Mouse (Mus musculus) forebrain, embryonic 14.5 days (tissue): Measurements from ENCODE around the gene Rgsl1. TPM values are rescaled to one million over a fixed set of nuclear protein-coding genes. Genes with fewer than 3 reads are reported as not detected.
"Not testable (repeated sequence)": the region's sequence is repeated elsewhere in the genome, so short reads cannot be mapped to it uniquely, and the experiment has no call there.

Experiments used
- ATAC-seq: fragments of 200-750 bp; cut with Nextera tagmentation; 2 replicates; pipeline ENCODE4 v1.8.0; 2017; ENCODE audit warnings: mild to moderate bottlenecking, moderate library complexity
- DNase-seq: peaks from one replicate; pipeline ENCODE4 v3.0.0-alpha.2; 2015; ENCODE audit warnings: low spot score
- H3K27ac ChIP-seq: fragments of 300-500 bp; sonication (generic); 2 replicates; pipeline ENCODE4 v1.5.1; 2014; ENCODE audit warnings: low read depth, mild to moderate bottlenecking, control low read depth, low read length, moderate library complexity
- H3K27me3 ChIP-seq: fragments of 300-500 bp; sonication (generic); replicated peaks from 2 replicates; pipeline ENCODE4 v1.6.1; 2014; ENCODE audit warnings: low read length, control low read depth, mixed read lengths; ENCODE audit not compliant: control insufficient read depth, insufficient read depth
- H3K36me3 ChIP-seq: fragments of 300-500 bp; sonication (generic); 2 replicates; pipeline ENCODE4 v1.6.1; 2014; ENCODE audit warnings: low read length, control low read depth; ENCODE audit not compliant: control insufficient read depth, insufficient read depth
- H3K4me1 ChIP-seq: fragments of 300-500 bp; sonication (generic); 2 replicates; pipeline ENCODE4 v1.6.1; 2014; ENCODE audit warnings: antibody characterized with exemption, low read length, control low read depth; ENCODE audit not compliant: control insufficient read depth, insufficient read depth
- H3K4me2 ChIP-seq: fragments of 300-500 bp; sonication (generic); 2 replicates; pipeline ENCODE4 v1.6.1; 2014; ENCODE audit warnings: mild to moderate bottlenecking, control low read depth, low read length
- H3K4me3 ChIP-seq: fragments of 300-500 bp; sonication (generic); 2 replicates; pipeline ENCODE4 v1.5.1; 2014; ENCODE audit warnings: low read depth, low read length, control low read depth
- H3K9ac ChIP-seq: fragments of 300-500 bp; sonication (generic); 2 replicates; pipeline ENCODE4 v1.6.1; 2014; ENCODE audit warnings: mild to moderate bottlenecking, low read length, control low read depth, moderate library complexity
- H3K9me3 ChIP-seq: fragments of 300-500 bp; sonication (generic); replicated peaks from 2 replicates; pipeline ENCODE4 v1.6.1; 2016; ENCODE audit warnings: low read length, control low read depth, mixed read lengths; ENCODE audit not compliant: control insufficient read depth
- WGBS: fragments of 180-500 bp; shearing (Covaris S2); extraction: QIAGEN DNeasy Blood & Tissue Kit; methylation state at CpG from one replicate; pipeline ENCODE4 v1.1.7; 2014; 5-methylcytosine and 5-hydroxymethylcytosine counted together
- polyA plus RNA-seq: library from polyadenylated mRNA; unstranded; fragments of >200 nt; fragmentation: Nextera tagmentation; extraction: Ambion mirVana; gene quantifications from 2 replicates; pipeline ENCODE4 v1.2.1, GENCODE M21; 2014

The Rgsl1 gene
- polyA plus RNA-seq, 1 experiment from 2014 or later, result 0.34 TPM

- not testable (repeated sequence) for ATAC-seq, DNase-seq, H3K27ac ChIP-seq, H3K4me3 ChIP-seq, H3K9ac ChIP-seq, H3K4me2 ChIP-seq, H3K36me3 ChIP-seq, H3K4me1 ChIP-seq, H3K9me3 ChIP-seq, H3K27me3 ChIP-seq
- 68% methylated on average over 6 of the region's 6 CpGs for WGBS
Measured at GRCm38 (mm10) chr1:153769571-153769970, 74.4 kb downstream of the Rgsl1 start.

- Histone ChIP-seq H3K9ac (no peak overlapping the region), H3K27me3 (no peaks in the 10 kb centered on the region), H3K4me3 (no peak overlapping the region), H3K4me1 (no peaks in the 10 kb centered on the region), H3K4me2 (no peak overlapping the region), H3K36me3 (no peaks in the 10 kb centered on the region), H3K27ac (no peak overlapping the region), H3K9me3 (no peaks in the 10 kb centered on the region)
- no peak for ATAC-seq
- no peak for DNase-seq
- WGBS, result 92% methylated on average over 5 of the region's 5 CpGs
Measured at GRCm38 (mm10) chr1:153768465-153768864, 75.5 kb downstream of the Rgsl1 start.

- WGBS, result 88% methylated on average over 1 of the region's 1 CpGs
- ATAC-seq (no peak), DNase-seq (no peak)
- H3K4me2 ChIP-seq, result no peak overlapping the region
- H3K4me3 ChIP-seq, result no peak overlapping the region
- no peak overlapping the region for H3K27ac ChIP-seq
- peaks cover 2% of the 10 kb centered on the region; the same call in 1 of the 2 replicates for H3K36me3 ChIP-seq
- H3K9me3 ChIP-seq, result no peaks in the 10 kb centered on the region
- H3K4me1 ChIP-seq, result no peaks in the 10 kb centered on the region
- H3K9ac ChIP-seq, result no peak overlapping the region
- H3K27me3 ChIP-seq, result no peaks in the 10 kb centered on the region
Measured at GRCm38 (mm10) chr1:153767281-153767680, 76.7 kb downstream of the Rgsl1 start.

GRCm38 (mm10) chr1:153766298-153766697 is 77.6 kb downstream of the Rgsl1 start:
- Histone ChIP-seq H3K4me3 (no peak overlapping the region), H3K36me3 (peaks cover 11% of the 10 kb centered on the region; the same call in 1 of the 2 replicates), H3K4me2 (no peak overlapping the region), H3K9me3 (no peaks in the 10 kb centered on the region), H3K9ac (no peak overlapping the region), H3K27ac (no peak overlapping the region), H3K4me1 (no peaks in the 10 kb centered on the region), H3K27me3 (no peaks in the 10 kb centered on the region)
- DNase-seq (no peak), ATAC-seq (no peak)
- WGBS, result 42% methylated on average over 8 of the region's 8 CpGs

- 91% methylated on average over 11 of the region's 11 CpGs for WGBS
- ATAC-seq (no peak), DNase-seq (no peak)
Measured at GRCm38 (mm10) chr1:153764136-153764535, 79.8 kb downstream of the Rgsl1 start.

GRCm38 (mm10) chr1:153753725-153754464 is 90.0 kb downstream of the Rgsl1 start:
- H3K27ac ChIP-seq, result no peak overlapping the region
- H3K4me1 ChIP-seq, result peaks cover 13% of the 10 kb centered on the region
- WGBS, result 79% methylated on average over 25 of the region's 25 CpGs
- DNase-seq (no peak), ATAC-seq (no peak)
- no peaks in the 10 kb centered on the region for H3K27me3 ChIP-seq
- no peaks in the 10 kb centered on the region for H3K9me3 ChIP-seq
- no peak overlapping the region for H3K4me3 ChIP-seq
- H3K4me2 ChIP-seq, result no peak overlapping the region
- H3K36me3 ChIP-seq, result peaks cover 18% of the 10 kb centered on the region; the same call in 1 of the 2 replicates
- no peak overlapping the region for H3K9ac ChIP-seq

More at GRCm38 (mm10) chr1:153764136-153764535, 79.8 kb downstream of the Rgsl1 start:
- H3K4me3 ChIP-seq, result no peak overlapping the region
- no peaks in the 10 kb centered on the region for H3K27me3 ChIP-seq
- no peaks in the 10 kb centered on the region for H3K9me3 ChIP-seq
- no peak overlapping the region for H3K9ac ChIP-seq
- H3K36me3 ChIP-seq, result peaks cover 25% of the 10 kb centered on the region
- no peaks in the 10 kb centered on the region for H3K4me1 ChIP-seq
- H3K4me2 ChIP-seq, result no peak overlapping the region
- no peak overlapping the region for H3K27ac ChIP-seq

GRCm38 (mm10) chr1:153752521-153752920 is 91.4 kb downstream of the Rgsl1 start:
- Histone ChIP-seq H3K4me3 (no peak overlapping the region), H3K27me3 (no peaks in the 10 kb centered on the region), H3K27ac (no peak overlapping the region), H3K4me1 (peaks cover 20% of the 10 kb centered on the region), H3K4me2 (peak overlapping the region; percentile 24; the same call in 1 of the 2 replicates), H3K9ac (no peak overlapping the region), H3K9me3 (no peaks in the 10 kb centered on the region), H3K36me3 (peaks cover 13% of the 10 kb centered on the region; the same call in 1 of the 2 replicates)
- no peak for DNase-seq
- 91% methylated on average over 6 of the region's 6 CpGs for WGBS
- no peak for ATAC-seq

GRCm38 (mm10) chr1:153751763-153752301 is 92.1 kb downstream of the Rgsl1 start:
- Histone ChIP-seq H3K4me1 (peaks cover 20% of the 10 kb centered on the region), H3K4me3 (no peak overlapping the region), H3K27ac (no peak overlapping the region), H3K9me3 (no peaks in the 10 kb centered on the region), H3K27me3 (no peaks in the 10 kb centered on the region), H3K9ac (no peak overlapping the region; the same call in 1 of the 2 replicates), H3K4me2 (peak overlapping the region; percentile 24), H3K36me3 (peaks cover 13% of the 10 kb centered on the region; the same call in 1 of the 2 replicates)
- DNase-seq (no peak), ATAC-seq (no peak)
- 63% methylated on average over 13 of the region's 13 CpGs for WGBS

GRCm38 (mm10) chr1:153750054-153750453 is 93.9 kb downstream of the Rgsl1 start:
- DNase-seq, result peak; percentile 49
- Histone ChIP-seq H3K27ac (peak overlapping the region; percentile 78), H3K4me1 (peaks cover 20% of the 10 kb centered on the region), H3K36me3 (0 out of 2 replicates have a peak, but pooled peaks cover 4% of the 10 kb centered on the region), H3K27me3 (no peaks in the 10 kb centered on the region), H3K4me3 (peak overlapping the region; percentile 40), H3K4me2 (peak overlapping the region; percentile 60), H3K9ac (peak overlapping the region; percentile 83), H3K9me3 (no peaks in the 10 kb centered on the region)
- no peak for ATAC-seq
- WGBS, result 54% methylated on average over 6 of the region's 6 CpGs
